Mouse (Mus musculus) embryonic fibroblast, embryonic 13.5 days (primary cell): Measurements from ENCODE around the gene Ddah1. TPM values are rescaled to one million over a fixed set of nuclear protein-coding genes. Genes with fewer than 3 reads are reported as not detected.

ENCODE experiments used
- H3K27ac ChIP-seq: 2 replicates; pipeline ENCODE4 v1.5.1; 2012; ENCODE audit warnings: low read length, control low read depth, inconsistent platforms; ENCODE audit not compliant: insufficient read depth
- H3K4me1 ChIP-seq: 2 replicates; pipeline ENCODE4 v1.6.1; 2011; ENCODE audit warnings: low read length; ENCODE audit not compliant: control insufficient read depth, insufficient read depth
- H3K4me3 ChIP-seq: 2 replicates; pipeline ENCODE4 v1.5.1; 2011; ENCODE audit warnings: mild to moderate bottlenecking, control low read depth, low read length; ENCODE audit not compliant: insufficient read depth
- CTCF ChIP-seq: IDR thresholded peaks from 2 replicates; pipeline ENCODE4 v1.5.1; 2011; ENCODE audit warnings: mild to moderate bottlenecking, control low read depth, low read length, moderate library complexity, borderline replicate concordance; ENCODE audit not compliant: insufficient read depth
- POLR2A ChIP-seq: IDR thresholded peaks from 2 replicates; pipeline ENCODE4 v1.6.1; 2011; ENCODE audit warnings: low read depth, mild to moderate bottlenecking, control low read depth, low read length, moderate library complexity
- polyA plus RNA-seq: library from polyadenylated mRNA; stranded (reverse); fragments of >200 nt; gene quantifications from 2 replicates; pipeline ENCODE4 v1.2.4, GENCODE M21; 2011; ENCODE audit warnings: low read depth; ENCODE audit not compliant: missing spikeins, insufficient read length

The Ddah1 gene
- polyA plus RNA-seq, 1 experiment: 145 TPM

DNA sequence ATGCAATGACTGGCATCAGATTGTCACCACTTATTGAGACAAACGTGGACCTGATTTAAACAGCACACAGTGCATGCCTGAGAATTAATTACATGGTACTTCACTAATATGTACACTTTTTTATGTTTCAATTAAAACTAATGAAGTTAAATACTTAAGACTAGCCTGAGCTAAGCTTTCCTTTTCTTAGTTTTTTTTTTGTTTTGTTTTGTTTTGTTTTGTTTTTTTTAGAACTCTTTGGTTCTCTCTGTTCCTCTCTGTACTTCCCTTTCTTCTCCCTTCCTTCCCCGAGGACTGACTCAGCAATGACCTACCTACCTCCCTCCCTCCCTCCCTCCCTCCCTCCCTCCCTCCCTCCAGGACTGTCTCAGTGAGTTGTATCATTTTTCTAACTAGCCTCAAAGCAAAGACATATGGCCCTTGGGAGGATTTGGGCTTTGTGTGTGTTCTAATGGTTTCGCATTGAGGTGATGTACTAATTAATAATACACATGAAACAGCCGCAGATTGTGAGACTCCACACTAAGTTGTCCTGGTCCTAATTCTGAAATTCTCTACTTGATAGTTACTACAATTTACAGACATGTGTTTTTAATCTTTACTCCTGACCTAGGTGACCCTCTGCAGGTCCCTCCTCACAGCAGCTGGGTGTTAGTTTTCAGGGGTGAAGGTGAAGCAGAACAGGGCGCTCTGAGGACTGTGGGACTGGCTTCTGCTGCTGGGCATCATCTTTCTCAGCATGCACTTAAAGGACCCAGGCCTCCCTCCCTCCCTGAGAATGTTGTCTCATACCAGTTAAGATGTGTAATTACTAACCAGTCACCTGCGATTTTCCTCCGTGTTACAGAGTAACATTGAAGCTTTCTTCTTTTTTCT, 171.3 kb downstream of the Ddah1 start:
- TF ChIP-seq CTCF (no peak), POLR2A (no peak)
- H3K4me1 ChIP-seq: peaks cover 8% of the 10 kb centered on the region
- no peak overlapping the region for H3K4me3 ChIP-seq
- no peak overlapping the region for H3K27ac ChIP-seq

DNA sequence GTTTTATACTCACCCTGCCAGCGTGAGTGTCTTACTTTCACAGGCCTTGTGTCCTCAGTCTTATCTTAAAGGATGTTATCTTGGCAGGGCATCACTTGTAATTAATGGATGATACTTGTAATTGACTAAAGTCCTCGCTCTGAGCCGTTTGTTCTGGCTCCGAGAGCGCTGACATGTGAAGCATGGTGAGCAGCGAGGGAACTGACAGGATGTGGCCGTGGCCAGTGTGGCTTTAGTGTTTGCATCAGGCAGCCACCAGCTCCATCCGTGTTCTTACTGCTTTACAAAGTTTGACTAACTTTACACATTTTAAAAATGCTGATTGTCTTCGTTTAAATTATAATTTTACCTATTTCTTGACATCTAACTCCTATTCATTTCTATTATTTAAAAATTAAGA, 175.4 kb downstream of the Ddah1 start:
- H3K27ac ChIP-seq: no peak overlapping the region
- H3K4me1 ChIP-seq: no peaks in the 10 kb centered on the region; the same call in 1 of the 2 replicates
- TF ChIP-seq POLR2A: no peak
- TF ChIP-seq CTCF: no peak
- H3K4me3 ChIP-seq: no peak overlapping the region

DNA sequence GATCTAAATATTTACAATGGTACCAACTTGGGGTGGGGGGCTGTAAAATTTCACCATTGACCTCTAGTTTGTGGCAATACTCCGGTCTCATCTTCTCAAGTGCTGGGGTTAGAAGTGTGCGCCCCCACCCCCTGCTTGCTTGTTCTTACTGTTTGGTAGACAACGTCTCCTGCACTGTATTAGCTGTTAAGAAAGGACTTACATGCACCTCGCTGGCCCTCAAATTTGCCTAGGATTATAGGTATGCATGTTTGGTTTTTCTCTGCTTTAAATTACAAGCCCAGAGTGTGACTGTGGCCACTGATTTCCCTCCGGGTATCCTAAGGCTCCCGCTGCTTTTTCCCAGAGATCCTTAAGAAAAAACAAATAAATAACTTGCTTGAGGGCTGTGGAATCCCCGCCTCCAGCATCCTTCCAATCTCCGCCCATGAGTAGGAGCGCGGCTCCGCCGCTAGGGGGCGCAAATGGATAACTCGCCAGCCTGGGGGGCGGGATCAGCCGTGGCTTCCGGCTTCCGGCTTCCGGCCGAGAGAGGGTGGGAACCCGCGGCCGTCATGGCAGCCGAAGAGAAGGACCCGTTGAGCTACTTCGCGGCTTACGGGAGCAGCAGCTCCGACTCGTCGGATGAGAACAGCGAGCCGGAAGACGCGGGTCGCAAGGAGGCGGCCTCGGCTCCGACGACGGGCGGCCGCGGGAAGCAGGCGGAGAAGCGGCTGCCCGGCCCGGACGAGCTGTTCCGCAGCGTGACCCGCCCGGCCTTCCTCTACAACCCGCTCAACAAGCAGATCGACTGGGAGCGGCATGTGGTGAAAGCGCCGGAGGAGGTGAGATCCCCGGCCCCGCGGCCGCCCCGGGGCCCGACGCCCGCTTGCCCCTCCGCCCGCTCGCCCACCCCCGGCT, 179.3 kb downstream of the Ddah1 start, which contains the start of gene 2410004B18Rik:
2410004B18Rik (plus strand) TSS at position 510 of the 900 bp plus-strand sequence.
- TF ChIP-seq CTCF (peak; percentile 49), POLR2A (peak; percentile 91)
- no peak within 1 kb of the TSS for H3K27ac ChIP-seq
- H3K4me3 ChIP-seq: peak within 1 kb of the TSS; percentile 75
- H3K4me1 ChIP-seq: peaks cover 8% of the 10 kb centered on the region

DNA sequence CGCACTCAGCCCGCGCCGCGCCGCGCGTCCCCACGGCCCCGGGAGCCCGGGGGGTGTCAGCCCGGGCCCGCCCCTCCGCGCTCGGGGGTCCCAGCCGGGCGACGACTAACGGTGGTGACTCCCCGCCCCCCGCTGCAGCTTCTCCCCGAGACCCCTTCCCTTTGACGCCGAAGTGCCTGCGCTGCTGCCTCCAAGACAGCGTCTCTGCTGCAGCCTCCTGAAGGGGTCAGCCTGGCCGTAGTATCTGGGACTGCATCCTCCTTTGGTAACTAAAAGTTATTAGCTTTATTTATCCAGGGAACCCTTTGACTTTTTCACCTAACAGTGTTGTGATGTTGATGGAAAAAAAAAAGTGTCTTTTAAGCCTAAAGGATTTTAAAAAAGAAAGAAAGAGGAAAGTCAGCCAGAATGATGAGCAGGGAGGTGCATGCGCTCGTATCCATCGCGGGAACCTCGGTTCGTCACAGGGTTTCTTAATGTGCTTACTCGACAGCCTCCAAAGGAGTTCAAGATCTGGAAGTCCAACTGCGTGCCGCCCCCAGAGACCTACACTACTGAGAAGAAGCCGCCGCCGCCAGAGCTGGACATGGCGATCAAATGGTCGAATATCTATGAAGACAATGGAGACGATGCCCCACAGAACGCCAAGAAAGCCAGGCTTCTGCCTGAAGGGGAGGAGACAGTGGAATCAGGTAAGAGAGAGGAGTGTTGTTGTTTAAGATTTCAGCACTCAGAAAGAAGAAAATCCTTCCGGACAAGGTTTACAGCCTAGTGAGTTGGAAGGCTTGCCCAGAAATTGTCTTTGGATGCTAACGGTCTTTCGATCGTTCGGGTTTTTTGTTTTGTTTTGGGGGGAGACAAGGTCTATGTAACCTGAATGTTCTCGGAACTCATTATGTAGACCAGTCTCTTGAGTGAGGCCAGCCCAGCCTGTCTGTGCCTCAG, 180.2 kb downstream of the Ddah1 start:
- no peak for TF ChIP-seq POLR2A
- TF ChIP-seq CTCF: no peak
- H3K4me1 ChIP-seq: peaks cover 8% of the 10 kb centered on the region
- peak overlapping the region; percentile 75 for H3K4me3 ChIP-seq
- H3K27ac ChIP-seq: no peak overlapping the region

DNA sequence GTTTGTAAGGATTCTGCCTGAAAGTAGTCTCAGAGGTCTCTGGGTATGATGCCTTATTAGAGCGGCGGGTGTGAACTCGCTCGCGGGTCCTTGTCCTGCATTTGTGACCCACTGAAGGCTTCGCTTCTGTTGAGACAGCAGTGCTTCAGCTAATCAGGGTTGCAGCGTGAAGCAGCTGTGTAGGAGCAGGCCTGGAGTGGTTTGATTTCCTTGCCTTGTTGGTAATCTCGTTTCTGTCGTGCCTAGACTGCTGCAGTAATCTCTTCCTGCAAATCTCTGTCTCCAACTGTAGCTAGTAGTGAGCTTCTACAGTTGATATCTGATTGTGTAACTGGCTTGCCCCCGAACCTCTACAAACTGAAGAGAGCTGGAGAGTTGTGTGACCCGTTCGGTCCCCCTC, 180.9 kb downstream of the Ddah1 start:
- Histone ChIP-seq H3K4me3 (peak overlapping the region; percentile 75), H3K4me1 (peaks cover 8% of the 10 kb centered on the region), H3K27ac (no peak overlapping the region)
- no peak for TF ChIP-seq POLR2A
- no peak for TF ChIP-seq CTCF

DNA sequence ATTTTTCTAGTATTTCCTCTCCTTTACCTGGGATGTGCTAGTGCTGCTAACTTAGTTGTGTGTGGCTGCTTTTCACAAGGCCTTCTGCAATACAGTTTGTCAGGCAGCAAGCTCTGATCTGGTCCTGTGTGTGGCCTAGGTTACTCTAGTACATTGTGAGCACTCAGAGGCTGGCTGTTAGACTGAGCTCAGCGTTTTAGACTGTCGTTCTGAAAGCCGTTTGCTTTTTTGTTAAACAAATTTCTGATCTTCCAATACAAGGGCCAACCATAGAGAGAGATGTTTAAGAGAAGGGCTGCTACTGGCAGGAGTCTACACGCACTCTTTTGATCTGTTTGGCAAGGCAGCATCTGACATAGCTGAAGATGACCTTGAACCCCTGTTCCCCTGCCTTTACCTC, 181.5 kb downstream of the Ddah1 start:
- Histone ChIP-seq H3K4me1 (peaks cover 8% of the 10 kb centered on the region), H3K27ac (no peak overlapping the region), H3K4me3 (no peak overlapping the region; the same call in 1 of the 2 replicates)
- no peak for TF ChIP-seq POLR2A
- no peak for TF ChIP-seq CTCF

DNA sequence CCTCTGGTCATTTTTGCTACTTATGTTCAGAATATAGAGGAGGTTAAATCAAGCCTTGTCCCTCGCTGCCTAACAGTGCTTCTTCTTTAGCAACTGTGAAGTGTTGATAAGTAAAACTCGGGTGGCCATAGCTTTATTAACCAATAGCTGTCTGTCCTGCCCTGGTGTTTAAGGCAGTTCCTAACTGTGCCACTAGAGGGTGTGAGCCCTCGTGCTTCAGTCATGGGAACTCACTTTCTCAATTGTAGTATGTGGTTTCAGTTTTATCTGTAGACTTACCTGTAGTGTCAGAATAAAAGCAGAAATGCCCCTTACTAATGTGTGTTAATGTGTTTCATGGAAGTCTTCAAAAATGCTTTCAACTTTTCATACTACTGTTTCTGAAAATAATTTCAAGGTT, 183.5 kb downstream of the Ddah1 start:
- H3K4me1 ChIP-seq: peaks cover 12% of the 10 kb centered on the region
- peak; percentile 67; the same call in 1 of the 2 replicates for TF ChIP-seq CTCF
- TF ChIP-seq POLR2A: no peak
- H3K4me3 ChIP-seq: no peak overlapping the region
- no peak overlapping the region for H3K27ac ChIP-seq

Other genes with a start within 250 kb of the Ddah1 start
- 37.2 and 49.9 TPM in 2 replicates for gene Znhit6, start 182.5 kb upstream of the Ddah1 start, polyA plus RNA-seq
- gene Ccn1, start 108.7 kb upstream of the Ddah1 start, polyA plus RNA-seq: 464 and 759 TPM in 2 replicates
- 45.4 and 53.9 TPM in 2 replicates for gene Bcl10, start 164.1 kb downstream of the Ddah1 start, polyA plus RNA-seq
- gene 2410004B18Rik, start 179.3 kb downstream of the Ddah1 start, polyA plus RNA-seq: 20.8 and 24.9 TPM in 2 replicates
- gene Syde2, start 229.2 kb downstream of the Ddah1 start, polyA plus RNA-seq: 8.9 and 12.3 TPM in 2 replicates